ENCODE assay signal across 24 mouse cellular contexts in genomic region chr1:108110984-108111383, GRCm38 (mm10).
A peak's percentile ranks its signal among the peaks of the same experiment; 100 is the strongest.
DNase-seq lines count a peak whose midpoint lies in the region; ATAC-seq and TF ChIP-seq lines count a peak whose summit lies in the region.
"Had no signal": no experiment of that assay in that cellular context is flagged by ENCODE, and none has a peak within 500 bp of the region (broad histone marks: within the 10 kb centered on the region; RNA-seq: fewer than 3 reads in every experiment).

No protein-coding gene starts in this region.

- H3K9me3 ChIP-seq in lung, embryonic 14.5 days (ENCODE audit: low read depth, low read length), result no peaks in the 10 kb centered on the region
- H3K9me3 ChIP-seq in lung, embryonic 16.5 days (ENCODE audit: control insufficient read depth, low read length), result no peaks in the 10 kb centered on the region
- H3K9me3 ChIP-seq: embryonic facial prominence, embryonic 10.5 days; embryonic facial prominence, embryonic 12.5 days; forebrain, embryonic 13.5 days had no signal

- no peak overlapping the region for H3K9ac ChIP-seq in lung, embryonic 14.5 days
- H3K9ac ChIP-seq in lung, embryonic 16.5 days (ENCODE audit: low read length), result no peak overlapping the region
- H3K9ac ChIP-seq: embryonic facial prominence, embryonic 12.5 days; forebrain, embryonic 13.5 days had no signal

- no peaks in the 10 kb centered on the region for H3K27me3 ChIP-seq in lung, embryonic 14.5 days (ENCODE audit: insufficient read depth, low read length)
- no peaks in the 10 kb centered on the region for H3K27me3 ChIP-seq in lung, embryonic 16.5 days (ENCODE audit: control insufficient read depth, insufficient read depth, low read depth, low read length)
- H3K27me3 ChIP-seq: CH12.LX; embryonic facial prominence, embryonic 12.5 days; forebrain, embryonic 13.5 days; Patski had no signal

- ATAC-seq in lung, embryonic 14.5 days (ENCODE audit: insufficient read depth), result 0 out of 2 replicates have a peak, but pooled peaks have one; percentile 58
- ATAC-seq in lung, embryonic 16.5 days (ENCODE audit: low read depth), result peak; percentile 74; the same call in 1 of the 2 replicates
- ATAC-seq: activated CD4-positive, CD25-positive, alpha-beta regulatory T cell, adult 4 months; CD4-positive, CD25-positive, alpha-beta regulatory T cell, adult 4 months; forebrain, embryonic 13.5 days; Patski had no signal

- no peak for TF ChIP-seq CTCF in lung, embryonic 14.5 days (IDR thresholded peaks at IDR 0.05; ENCODE audit: low read depth)
- TF ChIP-seq CTCF in lung, adult 2 months (IDR thresholded peaks at IDR 0.05; ENCODE audit: insufficient read depth, low read length), result no peak

- H3K4me1 ChIP-seq in lung, embryonic 14.5 days (ENCODE audit: insufficient read depth), result no peaks in the 10 kb centered on the region
- H3K4me1 ChIP-seq in lung, embryonic 16.5 days (replicated peaks; ENCODE audit: control insufficient read depth, insufficient read depth, low read length), result no peaks in the 10 kb centered on the region
- no peaks in the 10 kb centered on the region for H3K4me1 ChIP-seq in lung, adult 2 months (ENCODE audit: control insufficient read depth, insufficient read depth, low read length)
- H3K4me1 ChIP-seq: embryonic facial prominence, embryonic 10.5 days; embryonic facial prominence, embryonic 12.5 days; forebrain, embryonic 13.5 days had no signal

- no peak overlapping the region for H3K4me3 ChIP-seq in lung, embryonic 14.5 days (ENCODE audit: low read depth, low read length)
- H3K4me3 ChIP-seq in lung, embryonic 16.5 days (ENCODE audit: low read length), result no peak overlapping the region
- no peak overlapping the region for H3K4me3 ChIP-seq in lung, adult 2 months (replicated peaks; ENCODE audit: extremely low read depth, low read depth, low read length)
- H3K4me3 ChIP-seq: embryonic facial prominence, embryonic 10.5 days; embryonic facial prominence, embryonic 12.5 days; forebrain, embryonic 13.5 days had no signal

- no peak for TF ChIP-seq POLR2A in lung, adult 2 months (IDR thresholded peaks at IDR 0.05; ENCODE audit: borderline replicate concordance, extremely low read depth, low read depth, low read length)

- H3K4me2 ChIP-seq in lung, embryonic 14.5 days, result no peak overlapping the region
- no peak overlapping the region for H3K4me2 ChIP-seq in lung, embryonic 16.5 days (ENCODE audit: low read depth, low read length)
- H3K4me2 ChIP-seq: embryonic facial prominence, embryonic 12.5 days; forebrain, embryonic 13.5 days had no signal

- no peak overlapping the region for H3K27ac ChIP-seq in lung, embryonic 14.5 days (ENCODE audit: low read depth)
- H3K27ac ChIP-seq in lung, embryonic 16.5 days (ENCODE audit: low read length), result no peak overlapping the region
- H3K27ac ChIP-seq: embryonic facial prominence, embryonic 10.5 days; embryonic facial prominence, embryonic 12.5 days; forebrain, embryonic 13.5 days had no signal

- no peaks in the 10 kb centered on the region for H3K36me3 ChIP-seq in lung, embryonic 14.5 days (ENCODE audit: insufficient read depth)
- no peaks in the 10 kb centered on the region for H3K36me3 ChIP-seq in lung, embryonic 16.5 days (ENCODE audit: control insufficient read depth, insufficient read depth, low read length)
- H3K36me3 ChIP-seq: embryonic facial prominence, embryonic 10.5 days; embryonic facial prominence, embryonic 12.5 days; G1E had no signal

- peak; percentile 69 for DNase-seq in lung, embryonic 14.5 days
- DNase-seq in lung, postnatal 14 days, result no peak
- no peak for DNase-seq in lung, adult 2 months
- peak; percentile 3 for DNase-seq in lung, postnatal 10 days
- DNase-seq in lung, postnatal 36 days, result peak; percentile 19
- no peak for DNase-seq in layer of hippocampus, postnatal 25 days (ENCODE audit: extremely low spot score in 1 of 2, low spot score in 1 of 2)
- DNase-seq: adrenal gland, adult 8-10 months; adrenal gland, postnatal 14 days; adrenal gland, postnatal 36 days; B cell, adult 2 months; cerebellum, adult 11-12 months; cerebellum, adult 2 months; cerebellum, adult 9-10 months; cerebellum, postnatal 10 days; cerebellum, postnatal 25 days had no signal

Comparison
In these comparisons a context has a peak if more than half of its experiments do, and no peak if none do; other contexts are left out.
1. DNase-seq: peak in lung, embryonic 14.5 days (single experiment), lung, postnatal 10 days (single experiment) and lung, postnatal 36 days (single experiment); none in lung, postnatal 14 days (single experiment), lung, adult 2 months (single experiment) and layer of hippocampus, postnatal 25 days (0 of 2).